Mouse (Mus musculus) frontal cortex, postnatal 14 days (tissue): ENCODE data around the gene Herpud1.

ENCODE experiments used
- DNase-seq, 2 experiments: peaks; one replicate each; pipeline ENCODE4 v3.0.0; 2022; ENCODE audit warnings: low spot score in 2 of 2

Gene Herpud1

DNA sequence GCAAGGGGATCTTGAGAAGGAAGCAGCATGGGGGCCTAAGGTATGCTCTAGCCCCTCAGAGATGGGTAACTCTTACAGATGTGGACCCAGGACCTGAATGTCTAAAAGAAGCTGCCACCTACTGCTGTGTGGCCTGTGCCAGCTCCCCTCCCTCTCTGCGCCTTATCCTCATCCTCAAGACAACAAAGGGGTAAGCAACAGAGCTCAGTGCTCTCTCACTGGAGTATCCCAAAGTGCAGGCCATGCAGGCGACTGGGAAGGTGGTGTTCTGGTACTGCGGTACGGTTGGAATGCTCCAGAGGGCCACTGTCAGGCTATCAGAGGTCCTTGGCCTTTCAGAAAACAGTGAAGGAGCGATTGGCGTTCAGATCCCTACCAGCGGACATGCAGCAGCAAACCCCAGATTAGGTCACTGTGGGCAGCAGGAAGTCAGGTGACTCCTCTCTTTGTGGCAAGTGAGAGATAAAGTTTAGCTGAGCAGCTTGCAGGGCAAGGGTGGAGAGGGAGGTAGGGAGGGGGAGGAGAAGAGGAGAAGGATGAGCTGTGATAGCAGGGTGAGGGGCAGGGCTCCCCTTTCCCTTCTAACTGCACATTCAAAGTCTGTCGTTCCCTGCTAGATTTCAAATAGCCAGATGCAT is 22.3 kb downstream of the Herpud1 start:
- DNase-seq, result no peak

DNA sequence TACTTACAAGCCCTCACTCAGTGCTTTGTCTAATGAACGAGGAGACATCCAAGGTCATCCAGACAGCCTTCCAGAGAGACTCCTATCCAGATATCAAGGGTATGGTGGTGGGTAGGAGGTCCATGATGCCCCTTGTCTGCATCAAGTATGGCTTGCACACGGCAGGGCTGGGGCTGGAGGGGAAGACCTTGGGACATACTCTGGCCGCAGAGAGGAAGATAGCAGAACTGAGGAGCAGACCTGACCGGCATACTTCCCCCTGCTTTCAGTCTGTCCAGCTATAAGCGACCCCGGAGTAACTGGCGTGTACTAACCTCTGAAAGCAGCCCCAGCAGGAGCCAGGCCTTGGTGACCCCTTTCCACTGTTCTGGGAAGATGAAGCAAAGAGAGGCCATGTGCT is 23.3 kb downstream of the Herpud1 start:
- DNase-seq, result no peak

DNA sequence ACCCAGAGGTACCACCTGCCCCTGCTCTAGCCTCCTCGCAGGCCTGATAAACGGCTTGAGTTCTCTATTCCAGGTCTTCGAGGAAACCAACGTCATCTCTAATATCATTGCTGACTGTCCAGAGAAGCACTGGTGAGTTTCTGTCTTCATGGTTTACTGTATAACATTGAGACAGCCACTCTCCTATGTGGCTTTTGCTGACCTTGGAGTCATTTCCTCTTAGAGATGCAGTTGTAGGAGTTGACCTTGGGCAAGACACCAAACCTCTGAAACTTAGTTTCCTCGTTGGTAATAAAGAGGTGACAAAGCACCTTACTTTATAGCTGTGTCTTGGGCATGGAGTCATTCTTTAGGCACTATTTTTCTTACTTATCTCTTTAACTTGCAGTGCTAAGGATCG is 26.3 kb downstream of the Herpud1 start:
- no peak for DNase-seq

DNA sequence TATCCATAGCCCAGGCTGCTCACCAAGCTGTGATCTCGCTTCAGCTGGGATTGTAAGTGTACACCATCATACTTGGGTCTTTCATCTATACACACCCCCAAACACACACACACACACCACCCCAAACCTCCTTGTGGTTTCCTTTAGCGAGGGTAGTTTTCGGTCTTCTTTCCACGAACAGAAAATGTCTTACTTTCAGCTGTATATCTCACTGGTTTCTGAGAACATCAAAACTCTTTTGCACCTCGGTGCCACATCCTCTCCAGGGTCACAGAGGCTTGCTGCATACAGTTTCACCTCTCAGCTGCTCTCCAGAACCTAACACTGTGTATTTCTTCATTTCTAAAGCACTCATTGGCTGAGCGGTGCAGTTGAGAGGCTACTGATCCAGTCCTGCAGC is 27.3 kb downstream of the Herpud1 start:
- DNase-seq, result no peak

DNA sequence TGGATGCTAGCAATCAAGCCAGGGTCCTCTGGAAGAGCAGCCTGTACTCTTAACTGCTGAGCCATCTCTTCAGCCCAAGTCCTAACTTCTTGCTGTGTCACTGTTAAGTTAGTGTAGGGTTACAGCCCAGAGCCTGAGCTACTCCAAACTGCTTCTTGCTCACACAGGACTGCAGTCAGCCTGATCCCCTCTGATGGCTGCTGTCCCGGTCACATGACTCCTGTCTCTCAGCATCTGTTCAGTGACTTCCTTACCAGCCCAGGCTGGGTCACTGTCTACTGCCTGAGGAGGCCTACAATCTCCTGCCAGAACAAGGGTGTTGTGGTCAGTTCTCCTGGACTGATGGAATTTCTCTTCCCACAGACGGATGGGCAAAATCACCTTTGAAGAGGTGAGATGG is 29.0 kb downstream of the Herpud1 start:
- DNase-seq, result no peak

DNA sequence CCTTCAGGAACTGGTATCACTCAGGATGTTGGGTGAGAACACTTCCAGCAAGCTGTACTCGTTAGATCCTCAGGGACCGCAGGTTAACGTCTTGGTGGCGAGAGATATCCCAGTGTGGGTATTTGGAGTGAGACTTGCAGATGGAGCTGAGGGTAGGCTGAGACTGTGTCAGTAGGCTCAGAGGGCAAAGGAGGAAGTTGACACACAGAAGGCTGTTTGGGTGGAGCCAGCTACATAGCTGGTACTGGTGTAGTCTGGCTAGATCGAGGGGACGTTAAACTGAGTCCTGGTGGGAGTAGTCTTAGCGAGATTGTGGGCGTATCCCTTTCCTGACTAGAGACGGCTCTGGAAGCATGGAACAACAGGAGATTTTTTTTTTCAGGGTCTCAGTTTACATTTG is 31.8 kb downstream of the Herpud1 start:
- no peak for DNase-seq

DNA sequence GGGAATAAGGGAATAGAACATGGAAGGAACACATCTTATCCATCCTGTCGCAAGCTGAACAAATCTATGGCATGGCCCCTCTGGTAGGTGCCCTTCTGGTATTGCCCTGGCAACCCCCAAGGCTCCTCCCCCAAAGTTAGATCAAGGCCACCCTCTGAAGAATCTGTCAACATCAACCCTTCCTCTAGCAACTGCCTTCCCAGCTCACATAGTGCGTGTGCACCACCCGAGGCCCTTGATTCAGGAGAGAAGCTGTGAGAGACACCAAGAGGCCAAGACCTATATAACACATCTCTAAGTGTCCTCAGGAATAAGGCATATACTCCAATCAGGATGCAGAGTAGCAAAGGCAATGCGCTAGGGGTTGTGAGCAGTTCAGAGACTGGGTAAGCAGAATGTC is 36.0 kb downstream of the Herpud1 start:
- no peak for DNase-seq

DNA sequence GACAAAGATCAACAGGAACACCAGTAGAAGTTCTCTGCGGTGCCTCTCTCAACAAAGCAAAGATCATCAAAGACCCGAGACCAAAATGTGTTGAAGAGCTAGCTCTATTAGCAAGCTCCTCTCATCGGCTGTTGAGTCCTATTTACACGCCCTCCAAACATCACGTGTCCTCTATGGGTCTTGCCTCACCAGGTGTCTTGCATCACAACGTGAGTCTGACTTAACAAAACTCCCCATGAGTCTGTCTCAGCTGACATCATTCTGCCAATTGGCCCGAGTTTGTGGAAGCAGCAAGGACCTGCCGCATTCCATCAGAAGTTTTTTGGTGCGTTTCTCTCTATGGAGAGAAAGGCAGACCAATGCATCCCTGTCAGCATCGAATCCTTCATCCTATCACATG is 41.7 kb downstream of the Herpud1 start:
- no peak for DNase-seq

DNA sequence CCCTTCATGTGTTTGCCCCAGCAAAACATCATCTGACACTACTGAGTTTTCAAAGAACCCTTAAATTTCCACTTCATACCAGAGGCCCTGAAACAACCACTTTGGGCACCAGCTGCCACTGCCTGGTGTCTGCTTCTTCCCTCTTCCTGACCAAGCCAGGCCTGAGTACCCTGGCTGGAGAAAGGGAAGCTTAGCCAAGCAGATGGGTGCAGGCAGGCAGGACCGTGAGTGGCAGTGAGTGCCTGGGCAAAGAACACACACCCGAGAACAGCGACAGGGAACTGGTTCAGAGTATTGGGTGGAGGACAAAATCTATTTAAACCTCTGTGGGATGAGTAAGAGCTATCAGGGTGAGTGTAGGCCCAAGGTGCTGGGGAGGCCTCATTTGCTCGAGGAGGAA is 42.2 kb downstream of the Herpud1 start:
- DNase-seq, result no peak

DNA sequence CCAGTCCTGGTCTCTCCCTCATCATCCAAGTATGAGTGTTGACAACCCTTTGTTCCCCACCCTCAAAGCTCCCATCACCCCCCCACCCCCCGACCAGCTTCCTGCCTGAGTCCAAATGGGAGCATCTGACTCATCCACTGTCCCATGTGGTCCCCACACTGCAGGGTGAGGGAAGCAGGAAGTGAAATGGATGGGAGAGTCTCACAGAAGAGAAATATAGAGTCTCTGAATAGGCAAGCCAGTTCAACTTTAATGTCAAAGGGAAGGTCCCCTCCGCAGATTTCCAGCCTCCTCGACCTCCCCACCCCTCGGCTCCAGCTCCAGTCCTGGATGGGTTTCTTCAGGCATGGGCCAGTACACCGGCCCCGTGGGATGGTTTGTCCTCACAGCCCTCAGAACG is 43.1 kb downstream of the Herpud1 start:
- DNase-seq, result no peak

DNA sequence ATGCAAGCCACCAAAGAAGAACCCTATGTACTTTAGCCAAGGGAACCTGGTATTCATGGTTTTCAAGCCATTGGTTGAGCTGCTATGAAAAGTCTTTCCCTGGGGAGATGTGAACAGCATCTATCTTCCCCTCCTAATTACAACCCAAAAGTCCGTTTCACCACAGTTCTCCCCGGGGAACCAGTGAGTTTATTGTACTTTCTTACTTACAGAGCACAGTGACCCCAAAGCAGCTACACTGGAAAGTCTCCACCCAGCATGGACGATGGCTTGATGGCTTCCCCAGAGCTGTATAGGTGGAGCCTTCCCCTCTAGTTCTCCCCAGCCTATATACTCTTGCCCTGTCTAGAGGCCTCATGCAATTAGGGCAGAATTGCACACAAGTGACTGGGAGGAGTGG is 46.0 kb downstream of the Herpud1 start:
- no peak for DNase-seq

DNA sequence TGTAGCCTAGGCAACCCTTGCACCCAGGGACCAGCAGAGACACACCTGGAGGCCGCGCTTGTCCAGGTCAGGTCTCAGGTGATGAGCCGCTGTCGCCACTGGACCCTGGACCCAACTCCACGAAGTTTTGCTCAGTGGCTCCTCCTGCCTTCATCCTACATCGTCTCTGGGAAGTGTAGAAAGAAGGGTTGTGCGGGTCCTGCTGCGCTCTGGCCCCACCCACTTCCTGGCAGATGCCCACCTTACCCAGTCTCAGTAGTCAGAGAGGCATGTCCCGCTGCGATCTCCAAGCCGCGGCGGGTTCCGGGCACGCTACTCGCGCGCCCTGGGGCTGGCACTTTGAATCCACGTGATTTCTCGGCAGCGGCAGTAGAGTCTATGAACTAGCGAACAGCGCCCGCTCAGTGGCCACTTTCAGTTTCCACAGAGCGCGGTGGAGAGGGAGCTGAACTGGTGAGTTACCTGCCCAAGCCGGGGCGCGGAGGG is 47.8 kb downstream of the Herpud1 start, which contains the start of gene Nlrc5:
Nlrc5 (plus strand) TSS at position 376 of the 486 bp plus-strand sequence.
- peak in 1 of 2 experiments; percentile 21 for DNase-seq

DNA sequence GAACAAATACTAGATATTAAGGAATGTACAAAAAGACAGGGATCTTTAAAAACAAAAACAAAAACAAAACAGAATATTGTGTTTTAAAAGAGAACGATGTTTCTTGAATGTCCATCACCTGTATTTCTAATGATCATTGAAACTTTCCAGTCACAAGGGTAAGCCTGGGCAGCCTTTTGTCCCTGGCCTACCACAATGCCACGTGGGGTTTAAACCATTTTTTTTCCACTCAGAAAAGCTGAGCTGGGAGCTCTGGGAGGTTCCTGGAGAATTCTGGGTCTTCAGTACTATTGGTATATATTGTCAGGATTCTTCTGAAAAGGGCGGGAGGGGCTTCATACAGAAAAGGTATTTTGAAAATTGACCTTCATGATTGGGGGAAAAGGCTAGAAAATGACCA is 48.7 kb downstream of the Herpud1 start:
- DNase-seq, result no peak

DNA sequence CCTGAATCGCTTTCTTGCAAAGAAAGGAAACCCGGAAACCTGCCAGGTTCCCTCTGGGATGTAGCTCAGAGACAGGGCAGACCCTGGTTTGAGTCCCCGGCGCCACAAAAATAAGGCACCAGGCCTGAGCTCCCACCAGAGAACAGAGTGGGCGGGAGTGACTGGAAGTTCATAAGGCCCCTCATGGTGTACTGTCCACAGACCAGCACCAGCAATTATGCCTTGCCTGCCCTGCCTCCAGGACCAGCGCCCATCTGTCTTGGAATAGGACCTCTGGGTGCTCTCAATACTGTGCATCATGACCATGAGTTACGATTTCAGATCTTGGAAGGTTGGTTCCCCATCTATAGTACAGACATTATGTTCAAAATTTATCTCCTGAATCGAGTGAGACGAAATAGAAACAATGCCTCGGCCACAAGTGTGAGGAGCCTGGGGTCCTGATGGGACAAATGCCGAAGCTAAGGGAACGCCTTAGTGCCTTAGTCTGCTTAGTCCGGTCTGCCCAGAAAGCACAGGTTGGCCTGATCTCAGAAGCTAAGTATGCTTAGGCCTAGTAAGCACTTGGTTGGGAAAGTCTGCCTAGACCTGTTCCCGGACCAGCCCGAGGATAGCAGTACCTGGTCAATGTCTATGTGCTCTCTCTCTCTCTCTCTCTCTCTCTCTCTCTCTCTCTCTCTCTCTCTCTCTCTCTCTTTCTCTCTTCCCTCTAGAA is 49.3 kb downstream of the Herpud1 start:
- no peak for DNase-seq

DNA sequence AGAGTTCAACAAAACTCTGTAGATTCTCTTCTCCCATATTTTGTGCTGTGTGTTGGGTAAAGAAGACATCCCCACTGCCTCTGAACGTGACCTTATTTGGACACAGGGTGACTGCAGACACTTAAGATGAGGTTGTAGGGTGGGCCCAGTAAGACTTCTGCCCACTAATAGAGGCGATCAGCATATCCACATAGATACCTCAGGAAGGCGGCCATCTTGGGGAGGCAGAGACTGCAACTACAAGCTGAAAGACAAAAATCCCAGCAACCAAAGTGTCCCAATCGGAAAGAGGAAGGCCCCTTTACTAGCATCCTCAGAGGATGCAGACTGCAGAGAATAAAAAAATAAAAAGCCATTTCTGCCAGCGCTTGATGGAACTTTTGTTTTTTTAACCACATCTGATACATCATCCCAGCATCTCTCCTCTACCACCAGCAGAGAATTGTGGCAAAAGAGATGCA is 49.9 kb downstream of the Herpud1 start:
- no peak for DNase-seq

DNA sequence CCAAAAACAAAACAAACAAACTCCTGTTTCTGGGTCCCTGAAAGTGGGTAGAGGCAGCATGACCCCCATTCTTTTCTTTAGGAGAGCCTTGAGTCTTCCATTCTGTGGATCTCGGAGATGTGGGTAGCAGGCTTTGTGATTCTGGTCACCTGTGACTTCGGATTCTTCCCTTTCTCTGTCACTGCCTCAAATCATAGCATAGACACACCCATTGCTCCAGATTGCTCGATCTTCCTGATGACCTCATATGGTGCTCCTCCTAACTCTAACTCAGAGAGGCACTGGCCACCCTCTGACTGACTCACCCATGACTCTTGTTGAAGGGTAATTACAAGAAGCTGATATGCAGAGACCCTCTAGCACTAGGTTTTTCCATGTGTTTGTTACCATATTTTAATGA is 50.7 kb downstream of the Herpud1 start:
- DNase-seq, result no peak

DNA sequence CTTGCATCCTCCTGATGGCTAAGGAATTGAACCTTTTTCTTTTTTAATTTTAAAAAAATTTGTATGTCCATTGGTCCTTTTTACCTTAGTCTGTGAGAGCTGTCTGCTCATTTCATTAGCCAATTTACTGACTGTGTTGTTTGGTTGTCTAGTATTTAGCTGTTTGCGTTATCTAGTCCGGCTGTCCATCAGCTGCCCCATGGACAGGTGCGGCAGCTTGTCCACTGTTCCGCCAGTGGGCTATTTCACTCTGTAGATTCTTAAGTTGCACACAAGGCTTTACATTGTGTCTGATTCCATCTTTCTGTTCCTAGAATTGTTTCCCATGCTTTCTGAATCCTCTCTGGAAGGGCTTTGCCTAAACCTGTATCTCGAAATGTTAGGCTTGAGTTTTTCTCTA is 52.4 kb downstream of the Herpud1 start:
- no peak for DNase-seq

DNA sequence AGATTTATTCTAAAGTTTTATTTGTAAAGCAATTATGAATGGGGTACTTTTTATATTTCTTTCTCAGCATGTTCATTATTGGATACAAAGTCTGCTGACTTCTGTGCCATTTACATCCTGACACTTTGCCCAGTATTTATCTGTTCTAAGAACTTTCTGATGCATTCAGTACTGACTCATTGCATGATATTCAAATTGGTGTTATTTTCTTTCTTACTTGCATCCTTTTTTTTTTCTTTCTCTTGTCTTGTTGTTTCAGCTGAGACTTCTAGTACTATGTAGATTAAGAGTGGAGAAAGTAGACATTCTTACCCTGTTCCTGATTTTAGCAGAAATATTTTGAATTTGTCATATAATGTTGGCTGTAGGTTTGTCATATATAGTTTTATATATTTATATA is 53.5 kb downstream of the Herpud1 start:
- no peak for DNase-seq

DNA sequence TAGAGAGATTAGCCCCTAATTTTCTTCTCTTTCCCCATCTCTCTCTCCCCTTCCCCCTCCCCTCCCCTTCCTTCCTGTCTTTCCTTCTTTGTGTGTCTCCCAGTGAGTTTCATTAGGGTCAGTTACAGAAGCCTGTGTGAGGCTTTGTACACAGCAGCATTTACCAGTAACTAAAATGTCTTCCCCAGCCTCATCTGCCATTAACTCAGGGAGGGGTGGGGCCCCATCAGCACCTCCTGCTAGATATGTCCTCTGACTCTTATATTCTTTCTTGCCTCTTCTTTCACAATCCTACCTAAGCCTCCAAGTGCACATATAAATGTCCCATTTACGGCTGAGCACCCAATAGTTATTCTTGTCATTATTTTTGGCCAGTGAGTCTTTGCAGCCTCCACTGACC is 54.2 kb downstream of the Herpud1 start:
- no peak for DNase-seq

DNA sequence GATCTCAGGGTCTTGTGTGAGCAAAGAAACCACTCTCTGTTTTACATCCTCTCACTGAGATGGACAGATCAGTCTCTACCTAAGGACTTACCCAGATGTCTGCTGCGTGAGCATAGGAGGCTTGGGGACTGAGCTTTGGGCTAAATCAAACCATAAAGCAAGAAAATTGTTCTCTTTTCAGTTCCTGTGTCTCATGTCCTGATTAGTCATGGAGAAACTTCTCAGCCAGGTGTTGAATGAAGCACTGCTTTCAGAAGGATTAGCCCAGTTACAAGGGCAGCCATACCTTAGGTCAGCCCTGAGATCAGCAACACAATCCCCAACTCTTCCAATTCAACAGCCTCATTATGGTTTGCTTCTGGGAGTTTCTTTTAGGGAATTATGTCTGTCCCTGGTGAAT is 55.4 kb downstream of the Herpud1 start:
- no peak for DNase-seq

DNA sequence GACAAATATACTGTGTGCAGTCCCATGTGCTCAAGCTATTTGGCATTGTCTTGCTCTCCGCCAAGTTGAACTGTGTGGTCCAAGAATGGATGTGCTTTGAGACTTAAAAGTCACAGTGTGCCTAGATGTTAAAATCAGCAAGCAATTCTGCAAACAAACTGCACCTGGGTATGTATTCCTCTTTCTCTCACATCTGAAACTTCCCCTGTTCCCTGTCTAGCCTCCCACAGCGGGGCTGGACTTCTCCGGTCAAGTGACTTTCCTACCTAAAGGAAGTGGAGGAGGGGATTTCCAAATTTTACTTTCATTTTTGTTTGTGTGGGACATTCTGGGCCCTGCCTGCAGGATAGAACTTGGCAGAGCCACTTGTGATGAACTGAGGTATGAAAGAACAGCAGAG is 56.9 kb downstream of the Herpud1 start:
- no peak for DNase-seq

DNA sequence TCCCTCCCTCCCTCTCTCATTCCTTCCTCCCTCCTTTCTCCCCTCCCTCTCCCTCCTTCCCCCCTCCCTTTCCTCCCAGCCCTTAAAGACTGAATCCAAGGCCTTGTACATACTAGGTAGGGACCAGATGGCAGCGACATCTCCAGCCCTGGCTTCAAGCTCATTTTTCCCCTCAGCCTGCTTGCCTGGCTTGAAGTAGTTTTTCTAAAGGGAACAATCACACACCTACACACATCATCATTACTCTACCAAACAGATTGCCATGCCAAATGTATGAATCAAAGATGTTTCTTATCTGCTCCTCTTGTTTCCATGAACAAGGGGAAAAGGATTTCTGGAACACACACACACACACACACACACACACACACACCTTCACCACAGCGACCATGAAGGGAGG is 58.2 kb downstream of the Herpud1 start:
- DNase-seq, result no peak
